Mouse (Mus musculus) naive thymus-derived CD4-positive, alpha-beta T cell, adult 5 months (primary cell): ENCODE results near the gene Tgoln1. TPM values are rescaled to one million over a fixed set of nuclear protein-coding genes. Genes with fewer than 3 reads are reported as not detected.

ENCODE experiments used
- polyA plus RNA-seq: library from polyadenylated mRNA; unstranded; fragments of 100-300 nt; shearing (Covaris generic); gene quantifications from one replicate; pipeline ENCODE4 v1.2.1, GENCODE M21; 2017

Tgoln1 gene
- polyA plus RNA-seq: 224 TPM

DNA sequence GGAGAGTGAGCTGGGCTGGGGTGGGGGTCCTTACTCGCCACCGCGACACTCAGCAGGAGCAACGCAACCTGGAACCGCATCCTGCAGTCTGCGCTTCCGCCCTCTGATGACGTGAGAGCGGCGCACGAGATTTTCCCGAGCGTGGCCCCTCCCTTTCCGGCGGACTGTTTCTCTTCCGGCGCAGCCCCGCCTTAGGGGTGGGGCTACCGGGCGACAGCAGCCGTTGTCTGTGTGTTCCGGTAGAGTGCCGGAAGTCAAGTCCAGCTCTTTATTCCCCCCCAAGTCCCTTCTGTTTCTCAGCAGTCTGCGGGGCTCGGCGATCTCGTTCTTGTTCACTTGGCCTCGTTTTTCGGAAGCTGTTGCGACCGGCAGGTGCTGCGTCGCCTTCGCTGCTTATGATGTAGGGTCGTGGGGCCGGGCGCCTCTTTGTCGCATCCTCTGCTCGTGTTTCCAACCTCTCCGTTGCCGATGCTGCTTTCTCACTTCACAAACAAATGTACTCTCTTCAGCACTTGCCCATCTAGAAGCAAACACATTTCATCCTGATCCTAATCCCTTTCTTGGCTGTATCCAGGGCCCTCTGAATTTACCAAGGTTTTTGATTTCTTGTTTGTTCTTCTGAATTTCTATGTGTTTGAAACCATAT is at the start of gene Tgoln1:
Tgoln1 (minus strand) TSS at position 358 of the 646 bp plus-strand sequence.

DNA sequence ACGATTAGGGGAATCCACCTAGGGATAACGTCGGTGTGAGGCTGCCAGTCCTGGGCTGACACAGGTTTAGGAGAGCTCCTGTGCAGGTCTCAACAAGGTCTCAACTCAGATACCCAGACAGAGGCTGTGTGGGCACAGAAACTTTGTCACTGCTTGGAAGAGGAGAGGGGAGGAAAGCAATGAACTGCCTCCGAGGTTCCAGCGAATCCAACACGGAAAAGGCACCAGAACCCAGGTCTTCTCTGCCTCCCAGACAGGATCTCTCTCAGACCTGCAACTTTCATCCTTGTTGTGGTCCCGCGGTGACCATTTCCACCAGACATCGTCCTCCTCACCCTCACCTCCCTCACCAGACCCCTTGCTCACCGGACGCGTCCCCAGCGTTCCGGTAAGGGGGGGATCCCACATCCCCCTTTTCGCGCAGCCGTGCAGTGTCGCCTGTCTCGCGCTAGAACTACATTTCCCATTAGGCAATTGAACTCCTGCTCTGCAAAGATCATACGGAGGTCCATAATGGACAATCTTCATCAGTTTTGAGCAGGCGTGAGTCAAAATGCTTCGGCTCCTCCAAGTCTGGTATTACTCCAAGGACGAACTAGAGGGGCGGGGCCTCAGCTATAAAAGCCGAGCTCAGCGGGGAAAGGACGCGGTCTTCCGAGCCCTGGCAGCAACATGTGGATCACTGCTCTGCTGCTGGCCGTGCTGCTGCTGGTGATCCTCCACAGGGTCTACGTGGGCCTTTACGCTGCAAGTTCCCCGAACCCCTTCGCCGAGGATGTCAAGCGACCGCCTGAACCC is 18.6 kb downstream of the Tgoln1 start, which contains the start of the genes Elmod3 and Retsat:
Elmod3 (minus strand) TSS at position 458 of the 798 bp plus-strand sequence.
Retsat (plus strand) TSS at position 520 of the 798 bp plus-strand sequence.

Other genes with a start within 250 kb of the Tgoln1 start
- 11.1 TPM for gene Vamp5, start 236.5 kb downstream of the Tgoln1 start, polyA plus RNA-seq
- gene Vamp8, start 226.3 kb downstream of the Tgoln1 start, polyA plus RNA-seq: 110 TPM
- gene Ggcx, start 202.7 kb downstream of the Tgoln1 start, polyA plus RNA-seq: 7.0 TPM
- gene Mat2a, start 177.4 kb downstream of the Tgoln1 start, polyA plus RNA-seq: 422 TPM
- gene Sh2d6, start 95.3 kb downstream of the Tgoln1 start, polyA plus RNA-seq: not detected
- gene Capg, start 72.6 kb downstream of the Tgoln1 start, polyA plus RNA-seq: 50.6 TPM
- gene Elmod3, start 18.6 kb downstream of the Tgoln1 start, polyA plus RNA-seq: 11.0 TPM
- 5.7 TPM for gene Retsat, start 18.5 kb downstream of the Tgoln1 start, polyA plus RNA-seq
- gene Tcf7l1, start 172.3 kb upstream of the Tgoln1 start, polyA plus RNA-seq: 3.4 TPM